Mouse (Mus musculus): ENCODE results near the gene Trim9. TPM values are rescaled to one million over a fixed set of nuclear protein-coding genes. Genes with fewer than 3 reads are reported as not detected.

Gene Trim9
- polyA plus RNA-seq, 1 experiment from 2014 or later: 0.54 TPM

- no peaks in the 10 kb centered on the region; the same call in 1 of the 2 replicates for H3K4me1 ChIP-seq (replicated peaks)
- no peaks in the 10 kb centered on the region for H3K27me3 ChIP-seq (replicated peaks)
- ATAC-seq (ENCODE audit: insufficient number of reproducible peaks, low FRiP score): 0 out of 2 replicates have a peak, but pooled peaks have one; percentile 6
Observed at GRCm38 (mm10) chr12:70284979-70285378, 62.4 kb downstream of the Trim9 start.

GRCm38 (mm10) chr12:70283116-70283731 lies 64.2 kb downstream of the Trim9 start:
- ATAC-seq (ENCODE audit: insufficient number of reproducible peaks, low FRiP score): no peak
- H3K36me3 ChIP-seq: no peaks in the 10 kb centered on the region
- no peak overlapping the region for H3K9ac ChIP-seq
- WGBS: 72% methylated on average over 10 of the region's 10 CpGs
- H3K9me3 ChIP-seq (replicated peaks): no peaks in the 10 kb centered on the region
- H3K27ac ChIP-seq (ENCODE audit: poor library complexity, severe bottlenecking): no peak overlapping the region
- no peaks in the 10 kb centered on the region; the same call in 1 of the 2 replicates for H3K4me1 ChIP-seq (replicated peaks)
- H3K27me3 ChIP-seq (replicated peaks): no peaks in the 10 kb centered on the region
- H3K4me2 ChIP-seq: no peak overlapping the region
- H3K4me3 ChIP-seq: no peak overlapping the region

More at GRCm38 (mm10) chr12:70284979-70285378, 62.4 kb downstream of the Trim9 start:
- WGBS: 77% methylated on average over 7 of the region's 7 CpGs
- Histone ChIP-seq H3K9me3 (replicated peaks) (no peaks in the 10 kb centered on the region), H3K9ac (no peak overlapping the region), H3K4me3 (no peak overlapping the region), H3K4me2 (no peak overlapping the region), H3K27ac (ENCODE audit: poor library complexity, severe bottlenecking) (no peak overlapping the region), H3K36me3 (no peaks in the 10 kb centered on the region)

- H3K9me3 ChIP-seq (replicated peaks): no peaks in the 10 kb centered on the region
- no peak for ATAC-seq (ENCODE audit: insufficient number of reproducible peaks, low FRiP score)
Observed at GRCm38 (mm10) chr12:70280930-70281329, 66.5 kb downstream of the Trim9 start.

GRCm38 (mm10) chr12:70280381-70280780 lies 67.0 kb downstream of the Trim9 start:
- Histone ChIP-seq H3K27me3 (replicated peaks) (no peaks in the 10 kb centered on the region), H3K4me1 (replicated peaks) (peaks cover 13% of the 10 kb centered on the region), H3K4me3 (no peak overlapping the region), H3K9ac (no peak overlapping the region), H3K9me3 (replicated peaks) (no peaks in the 10 kb centered on the region), H3K36me3 (no peaks in the 10 kb centered on the region), H3K4me2 (no peak overlapping the region), H3K27ac (ENCODE audit: poor library complexity, severe bottlenecking) (no peak overlapping the region)
- WGBS: 80% methylated on average over 10 of the region's 10 CpGs
- ATAC-seq (ENCODE audit: insufficient number of reproducible peaks, low FRiP score): no peak

More at GRCm38 (mm10) chr12:70280930-70281329, 66.5 kb downstream of the Trim9 start:
- H3K4me3 ChIP-seq: no peak overlapping the region
- 85% methylated on average over 2 of the region's 2 CpGs for WGBS
- no peak overlapping the region for H3K27ac ChIP-seq (ENCODE audit: poor library complexity, severe bottlenecking)
- no peak overlapping the region for H3K4me2 ChIP-seq
- H3K4me1 ChIP-seq (replicated peaks): peaks cover 12% of the 10 kb centered on the region
- no peaks in the 10 kb centered on the region for H3K27me3 ChIP-seq (replicated peaks)
- no peaks in the 10 kb centered on the region for H3K36me3 ChIP-seq
- H3K9ac ChIP-seq: no peak overlapping the region

GRCm38 (mm10) chr12:70277071-70277939 lies 70.1 kb downstream of the Trim9 start:
- no peak overlapping the region for H3K27ac ChIP-seq (ENCODE audit: poor library complexity, severe bottlenecking)
- no peaks in the 10 kb centered on the region for H3K36me3 ChIP-seq
- H3K4me3 ChIP-seq: no peak overlapping the region
- H3K9me3 ChIP-seq (replicated peaks): no peaks in the 10 kb centered on the region
- peaks cover 13% of the 10 kb centered on the region for H3K4me1 ChIP-seq (replicated peaks)
- 67% methylated on average over 12 of the region's 12 CpGs for WGBS
- H3K9ac ChIP-seq: no peak overlapping the region
- no peaks in the 10 kb centered on the region for H3K27me3 ChIP-seq (replicated peaks)
- ATAC-seq (ENCODE audit: insufficient number of reproducible peaks, low FRiP score): no peak
- no peak overlapping the region for H3K4me2 ChIP-seq

- Histone ChIP-seq H3K36me3 (no peaks in the 10 kb centered on the region), H3K27me3 (replicated peaks) (no peaks in the 10 kb centered on the region), H3K9me3 (replicated peaks) (no peaks in the 10 kb centered on the region), H3K4me2 (no peak overlapping the region), H3K9ac (no peak overlapping the region), H3K4me3 (no peak overlapping the region), H3K27ac (ENCODE audit: poor library complexity, severe bottlenecking) (no peak overlapping the region), H3K4me1 (replicated peaks) (peaks cover 17% of the 10 kb centered on the region)
- 66% methylated on average over 6 of the region's 6 CpGs for WGBS
- ATAC-seq (ENCODE audit: insufficient number of reproducible peaks, low FRiP score): no peak
Observed at GRCm38 (mm10) chr12:70269724-70270123, 77.7 kb downstream of the Trim9 start.

- H3K4me1 ChIP-seq (replicated peaks): peaks cover 17% of the 10 kb centered on the region
- no peaks in the 10 kb centered on the region for H3K9me3 ChIP-seq (replicated peaks)
- no peaks in the 10 kb centered on the region for H3K27me3 ChIP-seq (replicated peaks)
- no peak overlapping the region for H3K9ac ChIP-seq
- peak overlapping the region; percentile 76; the same call in 1 of the 2 replicates for H3K27ac ChIP-seq (ENCODE audit: poor library complexity, severe bottlenecking)
- WGBS: 76% methylated on average over 9 of the region's 9 CpGs
- no peak for ATAC-seq (ENCODE audit: insufficient number of reproducible peaks, low FRiP score)
- H3K4me3 ChIP-seq: no peak overlapping the region
- H3K36me3 ChIP-seq: no peaks in the 10 kb centered on the region
- H3K4me2 ChIP-seq: no peak overlapping the region
Observed at GRCm38 (mm10) chr12:70267314-70267713, 80.1 kb downstream of the Trim9 start.

- H3K36me3 ChIP-seq: no peaks in the 10 kb centered on the region
- ATAC-seq (ENCODE audit: insufficient number of reproducible peaks, low FRiP score): peak; percentile 73
- no peaks in the 10 kb centered on the region for H3K9me3 ChIP-seq (replicated peaks)
- H3K4me2 ChIP-seq: peak overlapping the region; percentile 17
- no peak overlapping the region for H3K9ac ChIP-seq
- 13% methylated on average over 8 of the region's 8 CpGs for WGBS
- no peaks in the 10 kb centered on the region for H3K27me3 ChIP-seq (replicated peaks)
- peak overlapping the region; percentile 76 for H3K27ac ChIP-seq (ENCODE audit: poor library complexity, severe bottlenecking)
- no peak overlapping the region for H3K4me3 ChIP-seq
- H3K4me1 ChIP-seq (replicated peaks): peaks cover 17% of the 10 kb centered on the region
Observed at GRCm38 (mm10) chr12:70266494-70266931, 80.9 kb downstream of the Trim9 start.

GRCm38 (mm10) chr12:70263721-70264120 lies 83.7 kb downstream of the Trim9 start:
- Histone ChIP-seq H3K4me2 (no peak overlapping the region), H3K27me3 (replicated peaks) (no peaks in the 10 kb centered on the region), H3K9me3 (replicated peaks) (no peaks in the 10 kb centered on the region), H3K4me1 (replicated peaks) (peaks cover 23% of the 10 kb centered on the region), H3K9ac (no peak overlapping the region), H3K4me3 (no peak overlapping the region), H3K36me3 (no peaks in the 10 kb centered on the region), H3K27ac (ENCODE audit: poor library complexity, severe bottlenecking) (no peak overlapping the region)
- WGBS: 73% methylated on average over 7 of the region's 7 CpGs
- no peak for ATAC-seq (ENCODE audit: insufficient number of reproducible peaks, low FRiP score)

GRCm38 (mm10) chr12:70262271-70262953 lies 85.0 kb downstream of the Trim9 start:
- Histone ChIP-seq H3K4me3 (no peak overlapping the region), H3K27ac (ENCODE audit: poor library complexity, severe bottlenecking) (no peak overlapping the region), H3K4me1 (replicated peaks) (peaks cover 26% of the 10 kb centered on the region), H3K36me3 (no peaks in the 10 kb centered on the region), H3K9me3 (replicated peaks) (no peaks in the 10 kb centered on the region), H3K9ac (no peak overlapping the region), H3K27me3 (replicated peaks) (no peaks in the 10 kb centered on the region), H3K4me2 (no peak overlapping the region)
- no peak for ATAC-seq (ENCODE audit: insufficient number of reproducible peaks, low FRiP score)
- 86% methylated on average over 17 of the region's 17 CpGs for WGBS
